Mouse (Mus musculus) intestine, postnatal 0 days (tissue): Measurements from ENCODE around the gene Pth1r. TPM values are rescaled to one million over a fixed set of nuclear protein-coding genes. Genes with fewer than 3 reads are reported as not detected.
A peak's percentile ranks its signal among the peaks of the same experiment; 100 is the strongest.

ENCODE experiments used
- ATAC-seq: fragments of 200-750 bp; cut with Nextera tagmentation; 2 replicates; pipeline ENCODE4 v1.8.0; 2017; ENCODE audit warnings: mild to moderate bottlenecking, moderate TSS enrichment, moderate library complexity
- H3K27ac ChIP-seq: fragments of 300-500 bp; sonication (generic); 2 replicates; pipeline ENCODE4 v1.5.1; 2014; ENCODE audit warnings: mild to moderate bottlenecking, low read depth, low read length, moderate library complexity
- H3K27me3 ChIP-seq: fragments of 300-500 bp; sonication (generic); replicated peaks from 2 replicates; pipeline ENCODE4 v1.6.1; 2014; ENCODE audit warnings: low read length, mixed read lengths; ENCODE audit not compliant: control insufficient read depth, insufficient read depth
- H3K36me3 ChIP-seq: fragments of 300-500 bp; sonication (generic); 2 replicates; pipeline ENCODE4 v1.6.1; 2014; ENCODE audit warnings: mild to moderate bottlenecking, moderate library complexity; ENCODE audit not compliant: control insufficient read depth, insufficient read depth
- H3K4me1 ChIP-seq: fragments of 300-500 bp; sonication (generic); replicated peaks from 2 replicates; pipeline ENCODE4 v1.6.1; 2014; ENCODE audit warnings: antibody characterized with exemption, low read length, mixed read lengths; ENCODE audit not compliant: control insufficient read depth, insufficient read depth
- H3K4me2 ChIP-seq: fragments of 300-500 bp; sonication (generic); replicated peaks from 2 replicates; pipeline ENCODE4 v1.6.1; 2014; ENCODE audit warnings: low read depth, mild to moderate bottlenecking, moderate library complexity
- H3K4me3 ChIP-seq: fragments of 300-500 bp; sonication (generic); 2 replicates; pipeline ENCODE4 v1.5.1; 2014; ENCODE audit warnings: low read depth, low read length
- H3K9ac ChIP-seq: fragments of 300-500 bp; sonication (generic); 2 replicates; pipeline ENCODE4 v1.6.1; 2014; ENCODE audit warnings: mild to moderate bottlenecking, low read depth, low read length
- H3K9me3 ChIP-seq: fragments of 300-500 bp; sonication (generic); 2 replicates; pipeline ENCODE4 v1.6.1; 2016; ENCODE audit warnings: mixed run types; ENCODE audit not compliant: control insufficient read depth
- CTCF ChIP-seq: sonication (generic); IDR thresholded peaks from 2 replicates; pipeline ENCODE4 v1.5.1; 2016; ENCODE audit warnings: low read depth, mild to moderate bottlenecking, control low read depth, antibody characterized with exemption, moderate library complexity
- WGBS: fragments of 180-500 bp; shearing (Covaris S2); extraction: QIAGEN DNeasy Blood & Tissue Kit; methylation state at CpG from one replicate; pipeline ENCODE4 v1.1.7; 2014; 5-methylcytosine and 5-hydroxymethylcytosine counted together
- polyA plus RNA-seq: library from polyadenylated mRNA; unstranded; fragments of >200 nt; fragmentation: Nextera tagmentation; extraction: Ambion mirVana; gene quantifications from 2 replicates; pipeline ENCODE4 v1.2.1, GENCODE M21; 2015

Pth1r gene
- polyA plus RNA-seq, 1 experiment from 2014 or later, result 9.1 TPM

DNA sequence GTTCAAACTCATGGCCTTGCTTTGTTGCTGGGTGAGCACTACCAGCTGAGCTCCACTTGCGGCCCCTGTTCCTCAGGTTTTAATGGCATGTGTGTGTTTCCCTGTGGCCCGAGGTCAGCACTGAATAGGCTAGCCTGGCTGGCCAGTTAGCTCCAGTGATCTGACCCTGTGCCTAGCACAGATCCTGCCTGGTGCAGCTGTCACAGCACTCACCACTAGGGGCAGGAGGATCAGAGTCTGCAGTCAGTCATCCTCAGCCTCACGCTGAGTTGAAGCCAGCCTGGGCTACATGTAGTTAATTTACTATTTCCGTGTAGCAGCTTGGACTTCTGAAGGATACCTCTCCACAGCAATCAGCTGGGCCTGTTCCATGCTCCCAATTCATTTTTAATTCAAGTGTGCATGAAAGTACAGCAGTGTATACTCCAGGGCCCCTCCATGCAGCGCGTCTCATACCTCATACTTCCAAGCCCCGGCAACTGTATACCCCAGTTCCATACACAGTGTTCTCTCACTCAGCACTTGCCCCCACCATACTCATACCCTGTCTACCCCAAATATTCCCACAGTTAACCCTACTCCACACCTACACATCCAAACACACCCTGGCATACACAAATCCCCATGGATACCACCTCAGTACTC lies 74.4 kb downstream of the Pth1r start:
- no peak overlapping the region for H3K9ac ChIP-seq
- no peaks in the 10 kb centered on the region for H3K27me3 ChIP-seq
- no peak overlapping the region for H3K27ac ChIP-seq
- H3K36me3 ChIP-seq, result peaks cover 4% of the 10 kb centered on the region; the same call in 1 of the 2 replicates
- ATAC-seq, result peak; percentile 44; the same call in 1 of the 2 replicates
- no peak overlapping the region for H3K4me3 ChIP-seq
- peak; percentile 81 for TF ChIP-seq CTCF
- 55% methylated on average over 7 of the region's 7 CpGs for WGBS
- no peak overlapping the region for H3K4me2 ChIP-seq
- H3K9me3 ChIP-seq, result no peaks in the 10 kb centered on the region
- 0 out of 2 replicates have a peak, but pooled peaks cover 5% of the 10 kb centered on the region for H3K4me1 ChIP-seq

Other genes starting within 250 kb of the Pth1r start
- gene Setd2, start 214.5 kb downstream of the Pth1r start, polyA plus RNA-seq, result 12.4 and 15.7 TPM in 2 replicates
- 39.4 and 41.8 TPM in 2 replicates for gene Nradd, start 122.7 kb downstream of the Pth1r start, polyA plus RNA-seq
- 1.0 and 1.3 TPM in 2 replicates for gene Nbeal2, start 93.0 kb downstream of the Pth1r start, polyA plus RNA-seq
- 122 and 124 TPM in 2 replicates for gene Ccdc12, start 90.6 kb downstream of the Pth1r start, polyA plus RNA-seq
- gene Myl3, start 5.3 kb downstream of the Pth1r start, polyA plus RNA-seq, result 0.16 TPM in 1 of 2 replicates, not detected in the other
- not detected in 2 replicates for gene Prss42, start 51.0 kb upstream of the Pth1r start, polyA plus RNA-seq
- gene Prss44, start 66.8 kb upstream of the Pth1r start, polyA plus RNA-seq, result not detected in 2 replicates
- not detected in 2 replicates for gene Prss43, start 79.5 kb upstream of the Pth1r start, polyA plus RNA-seq
- gene Prss45, start 87.4 kb upstream of the Pth1r start, polyA plus RNA-seq, result not detected in 2 replicates
- gene Prss46, start 97.4 kb upstream of the Pth1r start, polyA plus RNA-seq, result not detected in 2 replicates
- 0.31 and 0.35 TPM in 2 replicates for gene Prss50, start 110.8 kb upstream of the Pth1r start, polyA plus RNA-seq
- gene Als2cl, start 132.7 kb upstream of the Pth1r start, polyA plus RNA-seq, result 7.6 and 8.3 TPM in 2 replicates
- gene Tmie, start 133.0 kb upstream of the Pth1r start, polyA plus RNA-seq, result 10.0 and 11.2 TPM in 2 replicates
- not detected in 2 replicates for gene Fam240a, start 169.7 kb upstream of the Pth1r start, polyA plus RNA-seq
- gene Tdgf1, start 199.0 kb upstream of the Pth1r start, polyA plus RNA-seq, result 0.08 TPM in 1 of 2 replicates, not detected in the other
- 0.23 and 0.46 TPM in 2 replicates for gene Lrrc2, start 204.4 kb upstream of the Pth1r start, polyA plus RNA-seq
- 0.10 and 0.17 TPM in 2 replicates for gene Rtp3, start 243.4 kb upstream of the Pth1r start, polyA plus RNA-seq